Mouse (Mus musculus): ENCODE data around the gene Rdh9. TPM values are rescaled to one million over a fixed set of nuclear protein-coding genes. Genes with fewer than 3 reads are reported as not detected.
"Not testable (repeated sequence)": the region's sequence is repeated elsewhere in the genome, so short reads cannot be mapped to it uniquely, and the experiment has no call there.

Rdh9 gene
- total RNA-seq, 2 experiments from 2014 or later: 0.47 to 0.66 TPM

DNA sequence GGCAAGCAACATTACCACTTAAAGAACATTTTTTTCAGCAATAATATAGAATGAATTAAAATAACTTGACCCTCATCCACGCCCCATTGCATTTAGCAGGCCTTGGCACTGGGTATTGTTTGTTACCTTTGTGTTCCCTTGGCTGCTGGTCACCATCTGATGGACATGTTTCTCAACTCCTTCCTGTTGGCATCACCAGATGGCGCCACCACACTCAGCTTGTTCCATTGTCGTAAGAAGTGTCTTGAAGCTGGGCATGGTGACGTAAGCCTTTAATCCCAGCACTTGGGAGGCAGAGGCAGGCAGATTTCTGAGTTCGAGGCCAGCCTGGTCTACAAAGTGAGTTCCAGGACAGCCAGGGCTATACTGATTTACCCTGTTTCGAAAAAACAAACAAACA lies 49.2 kb downstream of the Rdh9 start:
- no peak for DNase-seq (ENCODE audit: extremely low spot score in 1 of 2, low spot score in 2 of 2)

DNA sequence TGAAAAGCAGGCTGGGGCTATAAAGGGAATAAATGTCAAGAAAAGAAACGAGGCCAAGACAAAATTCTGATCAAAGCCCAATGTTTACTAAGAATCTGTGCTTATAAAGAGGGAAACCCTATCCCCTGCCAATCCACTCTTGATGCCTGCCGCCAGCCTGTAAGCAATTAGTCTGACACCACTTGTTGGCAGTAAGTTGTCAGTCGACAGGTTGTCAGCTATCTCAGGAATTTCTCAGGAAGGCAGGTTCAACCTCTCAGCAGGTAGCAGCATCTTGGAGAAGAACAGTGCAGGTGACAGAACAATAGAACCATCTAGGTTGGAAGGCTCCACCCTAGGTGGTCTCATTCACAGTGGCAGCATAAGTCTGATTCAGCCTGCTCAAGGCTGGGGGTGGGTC lies 52.9 kb downstream of the Rdh9 start:
- no peak for DNase-seq (ENCODE audit: extremely low spot score in 1 of 2, low spot score in 2 of 2)
- intact Hi-C loops (cut with DNase I): no loop called here

More for the DNA sequence above, 49.2 kb downstream of the Rdh9 start:
- intact Hi-C loops (cut with DNase I): no loop called here

DNA sequence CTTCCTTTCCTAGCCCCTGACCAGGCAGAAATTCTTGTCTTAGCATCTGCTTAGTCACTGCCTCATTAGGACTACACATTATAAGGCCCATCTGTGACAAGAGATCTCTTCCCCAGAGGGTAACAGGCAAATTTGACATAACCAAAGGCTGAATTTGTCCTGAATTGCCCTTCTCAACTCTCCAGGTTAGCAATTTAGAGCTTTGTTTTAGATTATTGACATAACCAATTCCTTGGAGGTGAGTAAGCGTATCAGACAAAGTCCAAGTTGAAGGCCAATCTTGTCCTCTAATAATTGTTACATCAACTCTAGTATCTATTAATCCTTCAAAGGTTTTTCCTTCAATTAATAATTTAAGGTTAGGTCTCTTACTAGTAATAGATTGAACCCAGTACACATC lies 58.0 kb downstream of the Rdh9 start:
- intact Hi-C loops (cut with DNase I): not testable (repeated sequence)

DNA sequence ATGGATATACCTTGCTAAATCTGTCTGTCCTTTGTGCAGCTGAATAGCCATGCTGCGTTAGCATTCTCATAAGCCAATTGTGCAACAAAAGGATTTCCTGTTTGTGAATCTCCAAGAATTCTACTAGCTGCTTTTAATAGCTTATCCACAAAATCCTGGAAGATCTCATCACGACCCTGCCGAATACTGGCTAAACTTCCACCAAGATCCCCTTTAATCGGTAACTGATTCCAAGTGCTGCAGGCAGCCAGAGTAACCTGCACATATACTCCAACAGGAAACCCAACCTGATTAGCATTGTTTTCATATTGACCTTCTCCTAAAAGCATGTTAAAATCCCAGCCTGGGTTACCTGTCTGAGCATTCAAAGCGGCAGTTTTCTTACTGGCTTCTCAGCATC lies 59.1 kb downstream of the Rdh9 start:
- intact Hi-C loops (cut with DNase I): no loop called here
- no peak for DNase-seq (ENCODE audit: extremely low spot score in 1 of 2, low spot score in 2 of 2)

More for the DNA sequence above, 58.0 kb downstream of the Rdh9 start:
- not testable (repeated sequence) for DNase-seq (ENCODE audit: extremely low spot score in 1 of 2, low spot score in 2 of 2)

DNA sequence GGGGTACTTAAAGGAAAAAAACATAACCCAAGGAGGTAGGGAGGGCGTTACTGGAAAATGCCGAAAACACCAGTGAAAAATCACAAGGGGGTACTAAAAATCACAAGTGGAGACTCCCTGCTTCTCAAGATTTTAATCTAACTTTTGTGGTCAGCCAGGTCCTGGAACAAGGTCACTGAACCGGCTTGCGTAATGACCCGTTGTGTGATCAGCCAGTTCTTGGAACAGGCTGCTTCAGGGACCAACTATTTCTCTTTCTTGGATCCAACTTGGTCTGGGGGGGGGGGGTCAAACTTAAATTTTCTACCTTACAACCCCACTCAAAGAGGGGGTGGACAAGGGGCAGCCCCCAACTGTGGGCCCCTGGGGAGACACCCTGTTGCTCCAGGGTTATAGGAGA lies 61.6 kb downstream of the Rdh9 start:
- DNase-seq (ENCODE audit: extremely low spot score in 1 of 2, low spot score in 2 of 2); intact Hi-C loops (cut with DNase I): not testable (repeated sequence)

DNA sequence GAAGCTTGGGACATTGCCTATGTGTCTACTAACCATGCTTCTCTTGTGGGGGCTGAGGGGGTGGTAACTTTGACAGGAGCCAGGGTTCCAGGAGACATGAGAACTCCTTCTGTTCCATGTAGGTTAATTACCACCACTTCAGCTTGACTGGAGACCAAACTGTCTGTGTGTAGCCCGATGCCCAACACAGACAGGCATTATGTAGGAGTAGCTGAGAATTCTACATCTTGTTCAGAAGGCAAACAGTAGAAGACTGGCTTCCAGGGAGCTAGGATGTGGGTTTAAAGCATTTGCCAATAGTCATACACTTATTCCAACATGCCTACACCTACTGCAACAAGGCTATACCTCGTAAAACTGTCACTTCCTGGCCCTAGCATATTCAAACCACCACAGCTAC lies 62.4 kb downstream of the Rdh9 start:
- DNase-seq (ENCODE audit: extremely low spot score in 1 of 2, low spot score in 2 of 2): no peak
- intact Hi-C loops (cut with DNase I): no loop called here

DNA sequence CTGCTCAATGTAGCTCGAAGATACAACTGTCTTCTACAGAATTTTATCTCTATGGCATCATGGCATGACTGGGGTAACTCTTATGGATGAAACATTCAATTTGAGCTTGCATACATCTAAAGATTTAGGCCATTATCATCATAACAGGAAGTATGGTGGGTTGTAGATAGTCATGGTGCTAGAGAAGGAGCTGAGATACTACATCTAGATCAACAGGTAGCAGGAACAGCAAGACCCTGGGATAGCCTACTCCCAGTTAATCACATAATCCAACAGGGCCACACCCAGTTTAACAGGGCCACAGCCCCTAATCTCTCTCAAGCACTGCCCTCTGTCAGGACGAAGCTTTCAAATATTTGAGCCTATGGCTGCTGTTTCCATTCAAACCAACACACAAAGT lies 64.6 kb downstream of the Rdh9 start:
- intact Hi-C loops (cut with DNase I): no loop called here
- no peak for DNase-seq (ENCODE audit: extremely low spot score in 1 of 2, low spot score in 2 of 2)

Other genes with a start within 250 kb of the Rdh9 start
- 1 to 10 TPM; 5.8 to 8.5 TPM for gene Nxph4, start 241.8 kb upstream of the Rdh9 start, total RNA-seq (2021)
- 100 to 1,000 TPM; 264 to 283 TPM for gene Lrp1, start 155.2 kb upstream of the Rdh9 start, total RNA-seq (2021)
- gene Stat6, start 133.4 kb upstream of the Rdh9 start, total RNA-seq (2021): 10 to 100 TPM in 1 of 2 experiments, 1 to 10 TPM in 1; 9.4 to 10.2 TPM
- gene Nemp1, start 109.5 kb upstream of the Rdh9 start, total RNA-seq (2021): 1 to 10 TPM; 3.4 to 4.4 TPM
- gene Nab2, start 107.8 kb upstream of the Rdh9 start, total RNA-seq (2021): 10 to 100 TPM; 28.5 to 32.1 TPM
- under 1 TPM; 0.28 TPM for gene Myo1a, start 71.2 kb upstream of the Rdh9 start, total RNA-seq (2021)
- 10 to 100 TPM; 14.5 to 17.8 TPM for gene Tac2, start 51.9 kb upstream of the Rdh9 start, total RNA-seq (2021)
- gene Zbtb39, start 36.8 kb upstream of the Rdh9 start, total RNA-seq (2021): 1 to 10 TPM; 8.8 to 10.0 TPM
- gene Gpr182, start 24.7 kb upstream of the Rdh9 start, total RNA-seq (2021): 1 to 10 TPM; 1.3 to 1.6 TPM
- gene Rdh1, start 16.7 kb upstream of the Rdh9 start, total RNA-seq (2021): under 1 TPM; 0.19 to 0.28 TPM
- gene Rdh16f1, start 16.6 kb upstream of the Rdh9 start, total RNA-seq (2021): under 1 TPM in 1 of 2 experiments, not detected in 1; 0.24 TPM
- gene Rdh16, start 24.8 kb downstream of the Rdh9 start, total RNA-seq (2021): under 1 TPM; 0.21 to 0.39 TPM
- gene Rdh19, start 73.5 kb downstream of the Rdh9 start, total RNA-seq (2021): not detected
- gene Rdh16f2, start 90.1 kb downstream of the Rdh9 start, total RNA-seq (2021): not detected
- gene Rdh7, start 112.4 kb downstream of the Rdh9 start, total RNA-seq (2021): not detected
- not detected for gene Sdr9c7, start 122.1 kb downstream of the Rdh9 start, total RNA-seq (2021)
- gene Hsd17b6, start 231.2 kb downstream of the Rdh9 start, total RNA-seq (2021): not detected
- gene Prim1, start 238.8 kb downstream of the Rdh9 start, total RNA-seq (2021): 10 to 100 TPM; 10.5 to 10.9 TPM

Data from left cerebral cortex, postnatal 10 days (tissue).